Mouse (Mus musculus): ENCODE measurements around the gene Tnfrsf18. TPM values are rescaled to one million over a fixed set of nuclear protein-coding genes. Genes with fewer than 3 reads are reported as not detected.

The Tnfrsf18 gene
- polyA plus RNA-seq, 1 experiment from 2014 or later: 2.4 TPM

MicroRNAs encoded within 50 kb of the gene (microRNA counts, 519-probe panel; counts per million panel counts)
- microRNA mmu-miR-200a: 2,994 counts per million, percentile 78 among the panel's probes with 10 or more counts
- 3,539 counts per million, percentile 91 among the panel's probes with 10 or more counts for microRNA mmu-miR-200b
- microRNA mmu-miR-429: 3,894 counts per million, percentile 95 among the panel's probes with 10 or more counts

Small RNAs within 50 kb of the gene (microRNA-seq; reads per million reads assigned to microRNA genes)
- gene Mir200a (853 reads per million, percentile 78 among the genes with 10 or more reads in this experiment), gene Mir200b (4,974 reads per million, percentile 93 among the genes with 10 or more reads in this experiment), gene Mir429 (16,527 reads per million, percentile 97 among the genes with 10 or more reads in this experiment)

Other genes with a start within 250 kb of the Tnfrsf18 start
- 0.42 and 0.47 TPM in 2 replicates for gene Tmem88b, start 240.3 kb upstream of the Tnfrsf18 start, polyA plus RNA-seq (2015; fragmentation: Nextera tagmentation; extraction: Ambion mirVana)
- gene Ankrd65, start 235.7 kb upstream of the Tnfrsf18 start, polyA plus RNA-seq (2015; fragmentation: Nextera tagmentation; extraction: Ambion mirVana): 0.19 and 0.34 TPM in 2 replicates
- gene Mrpl20, start 223.3 kb upstream of the Tnfrsf18 start, polyA plus RNA-seq (2015; fragmentation: Nextera tagmentation; extraction: Ambion mirVana): 217 and 226 TPM in 2 replicates
- 158 and 173 TPM in 2 replicates for gene Ccnl2, start 213.7 kb upstream of the Tnfrsf18 start, polyA plus RNA-seq (2015; fragmentation: Nextera tagmentation; extraction: Ambion mirVana)
- 149 and 158 TPM in 2 replicates for gene Aurkaip1, start 194.9 kb upstream of the Tnfrsf18 start, polyA plus RNA-seq (2015; fragmentation: Nextera tagmentation; extraction: Ambion mirVana)
- gene Mxra8, start 186.5 kb upstream of the Tnfrsf18 start, polyA plus RNA-seq (2015; fragmentation: Nextera tagmentation; extraction: Ambion mirVana): 90.7 and 106 TPM in 2 replicates
- 5.2 and 5.3 TPM in 2 replicates for gene Dvl1, start 178.8 kb upstream of the Tnfrsf18 start, polyA plus RNA-seq (2015; fragmentation: Nextera tagmentation; extraction: Ambion mirVana)
- gene Tas1r3, start 162.8 kb upstream of the Tnfrsf18 start, polyA plus RNA-seq (2015; fragmentation: Nextera tagmentation; extraction: Ambion mirVana): 0.18 and 0.19 TPM in 2 replicates
- 13.0 and 15.2 TPM in 2 replicates for gene Cptp, start 156.7 kb upstream of the Tnfrsf18 start, polyA plus RNA-seq (2015; fragmentation: Nextera tagmentation; extraction: Ambion mirVana)
- 72.5 and 78.0 TPM in 2 replicates for gene Ints11, start 156.6 kb upstream of the Tnfrsf18 start, polyA plus RNA-seq (2015; fragmentation: Nextera tagmentation; extraction: Ambion mirVana)
- 47.7 and 52.1 TPM in 2 replicates for gene Pusl1, start 134.4 kb upstream of the Tnfrsf18 start, polyA plus RNA-seq (2015; fragmentation: Nextera tagmentation; extraction: Ambion mirVana)
- gene Acap3, start 134.3 kb upstream of the Tnfrsf18 start, polyA plus RNA-seq (2015; fragmentation: Nextera tagmentation; extraction: Ambion mirVana): 17.3 and 18.7 TPM in 2 replicates
- gene Ube2j2, start 82.3 kb upstream of the Tnfrsf18 start, polyA plus RNA-seq (2015; fragmentation: Nextera tagmentation; extraction: Ambion mirVana): 110 and 113 TPM in 2 replicates
- gene C1qtnf12, start 63.8 kb upstream of the Tnfrsf18 start, polyA plus RNA-seq (2015; fragmentation: Nextera tagmentation; extraction: Ambion mirVana): 118 and 121 TPM in 2 replicates
- 17.5 and 18.1 TPM in 2 replicates for gene B3galt6, start 33.5 kb upstream of the Tnfrsf18 start, polyA plus RNA-seq (2015; fragmentation: Nextera tagmentation; extraction: Ambion mirVana)
- gene Sdf4, start 33.3 kb upstream of the Tnfrsf18 start, polyA plus RNA-seq (2015; fragmentation: Nextera tagmentation; extraction: Ambion mirVana): 158 and 161 TPM in 2 replicates
- 0.72 and 0.78 TPM in 2 replicates for gene Tnfrsf4, start 12.3 kb upstream of the Tnfrsf18 start, polyA plus RNA-seq (2015; fragmentation: Nextera tagmentation; extraction: Ambion mirVana)
- gene Ttll10, start 33.2 kb downstream of the Tnfrsf18 start, polyA plus RNA-seq (2015; fragmentation: Nextera tagmentation; extraction: Ambion mirVana): 7.8 TPM in 2 replicates
- 39.4 and 42.8 TPM in 2 replicates for gene 9430015G10Rik, start 83.8 kb downstream of the Tnfrsf18 start, polyA plus RNA-seq (2015; fragmentation: Nextera tagmentation; extraction: Ambion mirVana)
- 0.14 and 0.34 TPM in 2 replicates for gene Rnf223, start 104.3 kb downstream of the Tnfrsf18 start, polyA plus RNA-seq (2015; fragmentation: Nextera tagmentation; extraction: Ambion mirVana)
- gene Agrn, start 171.3 kb downstream of the Tnfrsf18 start, polyA plus RNA-seq (2015; fragmentation: Nextera tagmentation; extraction: Ambion mirVana): 83.9 and 96.4 TPM in 2 replicates
- gene Isg15, start 174.7 kb downstream of the Tnfrsf18 start, polyA plus RNA-seq (2015; fragmentation: Nextera tagmentation; extraction: Ambion mirVana): 2.4 and 2.5 TPM in 2 replicates
- gene AW011738, start 177.1 kb downstream of the Tnfrsf18 start, polyA plus RNA-seq (2015; fragmentation: Nextera tagmentation; extraction: Ambion mirVana): 7.6 and 7.8 TPM in 2 replicates
- 0.84 and 1.0 TPM in 2 replicates for gene Perm1, start 189.7 kb downstream of the Tnfrsf18 start, polyA plus RNA-seq (2015; fragmentation: Nextera tagmentation; extraction: Ambion mirVana)
- 19.1 and 21.4 TPM in 2 replicates for gene Plekhn1, start 208.7 kb downstream of the Tnfrsf18 start, polyA plus RNA-seq (2015; fragmentation: Nextera tagmentation; extraction: Ambion mirVana)
- 85.8 and 90.3 TPM in 2 replicates for gene Noc2l, start 209.8 kb downstream of the Tnfrsf18 start, polyA plus RNA-seq (2015; fragmentation: Nextera tagmentation; extraction: Ambion mirVana)
- gene Samd11, start 229.5 kb downstream of the Tnfrsf18 start, polyA plus RNA-seq (2015; fragmentation: Nextera tagmentation; extraction: Ambion mirVana): 0.50 and 1.2 TPM in 2 replicates

Measured in kidney, embryonic 15.5 days (tissue).